Mouse (Mus musculus) testis, adult 2 months (tissue): ENCODE data around the gene Herc1. TPM values are rescaled to one million over a fixed set of nuclear protein-coding genes. Genes with fewer than 3 reads are reported as not detected.
"Not testable (repeated sequence)": the region's sequence is repeated elsewhere in the genome, so short reads cannot be mapped to it uniquely, and the experiment has no call there.

Experiments used
- H3K27ac ChIP-seq: fragments of 200-500 bp; 2 replicates; pipeline ENCODE4 v1.5.1; 2012; ENCODE audit warnings: low read depth, low read length; ENCODE audit not compliant: control insufficient read depth, insufficient read depth
- H3K27me3 ChIP-seq: fragments of 200-500 bp; 2 replicates; pipeline ENCODE4 v1.6.1; 2012; ENCODE audit warnings: mild to moderate bottlenecking, low read length, moderate library complexity; ENCODE audit not compliant: control insufficient read depth, insufficient read depth
- H3K36me3 ChIP-seq: fragments of 200-500 bp; 2 replicates; pipeline ENCODE4 v1.6.1; 2012; ENCODE audit warnings: mild to moderate bottlenecking, low read length; ENCODE audit not compliant: control insufficient read depth, insufficient read depth
- H3K4me1 ChIP-seq: fragments of 200-500 bp; 2 replicates; pipeline ENCODE4 v1.6.1; 2012; ENCODE audit warnings: low read length; ENCODE audit not compliant: control insufficient read depth, insufficient read depth
- H3K4me3 ChIP-seq: fragments of 200-500 bp; 2 replicates; pipeline ENCODE4 v1.5.1; 2012; ENCODE audit warnings: low read depth, mild to moderate bottlenecking, low read length, moderate library complexity, mixed read lengths; ENCODE audit not compliant: control insufficient read depth
- CTCF ChIP-seq: fragments of 200-500 bp; IDR thresholded peaks from 2 replicates; pipeline ENCODE4 v1.5.1; 2012; ENCODE audit warnings: low read depth, mild to moderate bottlenecking, inconsistent platforms, low read length, moderate library complexity; ENCODE audit not compliant: control insufficient read depth, insufficient read depth, insufficient replicate concordance
- POLR2A ChIP-seq: fragments of 200-500 bp; IDR thresholded peaks from 2 replicates; pipeline ENCODE4 v1.6.1; 2012; ENCODE audit warnings: low read depth, mild to moderate bottlenecking, inconsistent platforms, low read length, moderate library complexity; ENCODE audit not compliant: control insufficient read depth
- polyA plus RNA-seq: library from polyadenylated mRNA; depleted of rRNA; stranded (reverse); fragments of >200 nt; gene quantifications from 2 replicates; pipeline ENCODE4 v1.2.3, GENCODE M21; 2012

Gene Herc1
- polyA plus RNA-seq, 1 experiment: 19.5 TPM

DNA sequence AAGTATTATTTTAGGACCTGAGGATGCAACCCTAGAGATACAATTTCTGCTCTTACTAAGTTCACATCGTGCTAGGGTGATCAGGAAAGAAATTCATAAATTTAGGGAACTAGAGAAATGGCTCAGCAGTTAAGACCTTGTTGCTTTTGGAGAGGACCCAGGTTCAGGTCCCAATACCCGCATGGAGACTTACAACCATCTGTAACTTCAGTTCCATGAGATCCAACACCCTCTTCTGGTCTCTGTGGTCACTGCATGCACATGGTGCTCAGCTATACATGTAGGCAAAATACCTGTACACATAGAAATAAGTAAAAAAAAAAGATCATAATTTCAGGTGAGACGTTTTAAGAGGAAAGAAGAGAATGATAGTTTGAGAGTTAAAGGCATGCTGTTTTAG lies 23.2 kb downstream of the Herc1 start:
- H3K4me3 ChIP-seq: no peak overlapping the region
- TF ChIP-seq CTCF: no peak
- TF ChIP-seq POLR2A: no peak

DNA sequence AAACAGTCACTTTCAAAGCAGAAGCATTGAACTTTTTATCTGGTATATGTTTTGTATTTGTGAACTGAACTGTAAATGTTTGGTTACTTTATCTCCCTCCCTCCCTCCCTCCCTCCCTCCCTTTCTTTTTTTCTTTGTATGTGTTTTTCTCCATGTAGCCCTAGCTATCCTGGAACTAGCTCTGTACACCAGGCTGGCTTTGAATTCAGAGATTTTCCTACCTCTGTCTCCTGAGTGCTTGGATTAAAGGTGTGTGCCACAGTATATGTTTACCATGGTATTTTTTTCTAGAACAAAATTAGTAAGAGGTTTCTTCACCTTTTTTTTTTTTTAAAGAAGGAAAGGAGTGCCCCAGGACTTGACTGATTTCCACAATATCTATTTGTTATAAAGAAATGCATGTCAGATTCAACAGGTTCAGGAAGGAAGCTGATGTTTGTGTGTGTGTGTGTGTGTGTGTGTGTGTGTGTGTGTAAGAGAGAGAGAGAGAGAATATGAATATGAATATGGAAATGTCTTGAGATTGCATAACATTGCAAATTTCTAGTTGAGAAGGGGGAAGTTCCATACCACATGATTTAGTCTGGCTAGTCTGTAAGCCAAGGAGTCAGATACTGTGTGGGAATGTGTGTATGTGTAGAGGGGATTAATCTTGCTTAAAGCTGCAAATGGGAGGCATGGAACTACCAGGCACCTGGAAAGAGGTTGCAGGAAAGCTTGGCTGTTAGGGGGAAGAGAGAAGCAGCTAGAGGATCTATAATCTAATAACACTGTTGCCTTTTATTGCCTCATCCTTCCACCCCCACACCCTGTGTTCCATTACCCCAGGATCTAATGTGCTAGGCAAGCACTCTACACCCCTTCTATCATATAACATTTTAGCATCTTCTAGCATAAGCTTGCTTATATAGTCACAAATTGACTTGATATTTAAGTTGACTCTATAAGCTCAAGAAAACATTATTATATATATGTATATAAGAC lies 24.5 kb downstream of the Herc1 start:
- no peaks in the 10 kb centered on the region for H3K27me3 ChIP-seq
- TF ChIP-seq POLR2A: no peak
- no peak for TF ChIP-seq CTCF
- no peaks in the 10 kb centered on the region for H3K4me1 ChIP-seq
- peaks cover 6% of the 10 kb centered on the region; the same call in 1 of the 2 replicates for H3K36me3 ChIP-seq
- H3K4me3 ChIP-seq: no peak overlapping the region
- H3K27ac ChIP-seq: no peak overlapping the region

More for the DNA sequence above, 23.2 kb downstream of the Herc1 start:
- no peaks in the 10 kb centered on the region for H3K27me3 ChIP-seq
- no peak overlapping the region for H3K27ac ChIP-seq
- peaks cover 6% of the 10 kb centered on the region; the same call in 1 of the 2 replicates for H3K36me3 ChIP-seq
- no peaks in the 10 kb centered on the region for H3K4me1 ChIP-seq

DNA sequence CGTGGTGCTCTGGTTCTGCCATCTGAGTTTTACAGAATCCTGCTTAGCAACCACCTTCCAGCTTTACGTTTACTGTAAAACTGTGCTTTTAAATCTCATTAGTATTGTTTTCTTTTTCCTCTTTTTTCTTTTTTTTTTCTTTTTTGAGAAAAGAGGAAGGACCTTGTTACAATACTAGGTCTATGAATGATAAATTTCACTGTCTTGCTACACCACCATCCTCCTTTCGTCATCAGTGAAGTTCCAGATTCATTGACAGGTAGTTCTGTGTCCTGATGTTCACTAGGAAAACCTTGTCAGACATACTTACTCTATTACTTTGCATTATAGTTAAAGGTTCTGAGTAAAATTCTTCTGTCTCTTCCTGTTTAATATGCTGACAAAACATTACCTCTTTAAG lies 33.2 kb downstream of the Herc1 start:
- H3K4me1 ChIP-seq: no peaks in the 10 kb centered on the region
- no peak overlapping the region for H3K4me3 ChIP-seq
- TF ChIP-seq CTCF (no peak), POLR2A (no peak)
- H3K36me3 ChIP-seq: no peaks in the 10 kb centered on the region; the same call in 1 of the 2 replicates
- no peak overlapping the region for H3K27ac ChIP-seq
- H3K27me3 ChIP-seq: no peaks in the 10 kb centered on the region

DNA sequence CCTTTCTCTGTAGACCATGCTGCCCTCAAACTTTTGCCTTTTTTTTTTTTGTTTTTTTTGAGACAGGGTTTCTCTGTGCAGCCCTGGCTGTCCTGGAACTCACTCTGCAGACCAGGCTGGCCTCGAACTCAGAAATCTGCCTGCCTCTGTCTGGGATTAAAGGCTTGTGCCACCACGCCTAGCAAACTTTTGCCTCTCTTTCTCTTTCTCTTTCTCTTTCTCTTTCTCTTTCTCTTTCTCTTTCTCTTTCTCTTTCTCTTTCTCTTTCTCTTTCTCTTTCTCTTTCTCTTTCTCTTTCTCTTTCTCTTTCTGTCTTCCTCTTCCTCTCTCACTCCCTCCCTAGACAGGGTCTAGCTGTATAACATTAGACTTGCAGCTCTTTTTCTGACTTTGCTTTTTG lies 40.1 kb downstream of the Herc1 start:
- H3K36me3 ChIP-seq, H3K4me1 ChIP-seq, H3K27ac ChIP-seq, H3K4me3 ChIP-seq, H3K27me3 ChIP-seq: not testable (repeated sequence)

DNA sequence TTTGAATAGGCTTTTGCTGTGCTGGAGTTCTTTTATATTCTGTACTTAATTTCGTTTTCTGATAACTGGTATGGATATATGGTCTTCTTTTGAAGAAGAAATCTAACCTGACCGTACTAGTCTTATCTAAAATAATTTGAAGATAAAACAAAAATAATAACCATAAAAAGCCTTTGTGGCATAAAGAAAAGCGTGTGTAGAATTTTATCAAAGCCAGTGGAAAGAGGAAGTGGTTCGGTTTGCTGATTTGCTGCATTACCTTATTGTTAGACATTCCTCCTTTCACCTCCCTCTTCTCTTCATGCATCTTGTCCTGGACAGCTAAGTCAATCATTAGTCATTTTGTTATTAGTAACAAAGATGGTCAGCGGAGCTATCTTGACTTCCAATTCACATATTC lies 43.1 kb downstream of the Herc1 start:
- no peak for TF ChIP-seq POLR2A
- no peak for TF ChIP-seq CTCF
- Histone ChIP-seq H3K4me3 (no peak overlapping the region), H3K27me3 (no peaks in the 10 kb centered on the region), H3K27ac (no peak overlapping the region), H3K36me3 (peaks cover 1% of the 10 kb centered on the region; the same call in 1 of the 2 replicates), H3K4me1 (no peaks in the 10 kb centered on the region)

DNA sequence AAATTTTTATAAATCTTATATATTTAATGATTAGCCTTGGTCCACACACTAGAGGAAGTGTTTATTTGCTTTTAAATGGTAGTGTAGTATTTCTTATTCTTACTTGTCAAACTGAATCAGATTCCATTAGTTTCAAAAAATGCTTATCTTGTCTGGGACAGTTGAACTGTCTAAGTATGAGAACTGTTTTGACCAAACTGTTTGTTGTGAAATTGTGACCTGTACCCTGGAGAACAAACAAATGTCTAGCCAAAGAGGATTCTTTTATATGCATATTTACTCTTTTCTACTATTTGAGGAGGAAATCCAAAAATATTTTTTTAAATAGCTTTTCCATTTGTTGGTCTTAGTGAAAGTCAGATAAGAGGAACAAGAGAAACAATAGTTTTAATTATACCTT lies 73.2 kb downstream of the Herc1 start:
- H3K36me3 ChIP-seq: no peaks in the 10 kb centered on the region
- no peaks in the 10 kb centered on the region for H3K4me1 ChIP-seq
- H3K27me3 ChIP-seq: no peaks in the 10 kb centered on the region
- TF ChIP-seq CTCF: no peak
- TF ChIP-seq POLR2A: no peak
- no peak overlapping the region for H3K4me3 ChIP-seq
- no peak overlapping the region for H3K27ac ChIP-seq

DNA sequence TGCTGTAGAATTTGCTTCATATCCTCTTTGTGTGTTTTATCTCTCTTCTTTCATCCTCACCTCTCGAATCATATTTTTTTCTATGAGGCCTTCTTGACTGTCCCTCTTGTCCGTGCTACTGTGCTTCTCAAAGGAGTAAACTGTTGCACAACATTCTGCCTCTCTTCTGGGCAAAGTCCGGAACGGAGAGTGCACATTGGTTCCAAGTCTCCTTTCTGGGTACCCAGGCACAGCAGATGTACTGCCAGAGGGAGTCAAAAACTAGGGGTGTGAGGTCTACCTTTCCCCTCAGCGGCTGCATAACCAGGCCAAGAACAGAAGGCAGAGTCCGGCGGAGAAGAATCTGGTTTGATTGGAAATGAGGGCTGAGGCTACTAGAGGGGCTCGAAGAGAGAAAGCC lies 89.8 kb downstream of the Herc1 start:
- Histone ChIP-seq H3K4me1 (no peaks in the 10 kb centered on the region), H3K27me3 (no peaks in the 10 kb centered on the region), H3K4me3 (no peak overlapping the region), H3K36me3 (no peaks in the 10 kb centered on the region), H3K27ac (no peak overlapping the region)
- TF ChIP-seq POLR2A (no peak), CTCF (no peak)
